Mouse (Mus musculus) lung, postnatal 0 days (tissue): Measurements from ENCODE around the gene Hcfc2.

Experiments used
- CTCF ChIP-seq: IDR thresholded peaks from 2 replicates; pipeline ENCODE4 v1.5.1; 2016; ENCODE audit warnings: antibody characterized with exemption, mild to moderate bottlenecking
- EP300 ChIP-seq: IDR thresholded peaks from 2 replicates; pipeline ENCODE4 v1.6.1; 2016; ENCODE audit warnings: antibody characterized with exemption, mild to moderate bottlenecking, control low read depth

DNA sequence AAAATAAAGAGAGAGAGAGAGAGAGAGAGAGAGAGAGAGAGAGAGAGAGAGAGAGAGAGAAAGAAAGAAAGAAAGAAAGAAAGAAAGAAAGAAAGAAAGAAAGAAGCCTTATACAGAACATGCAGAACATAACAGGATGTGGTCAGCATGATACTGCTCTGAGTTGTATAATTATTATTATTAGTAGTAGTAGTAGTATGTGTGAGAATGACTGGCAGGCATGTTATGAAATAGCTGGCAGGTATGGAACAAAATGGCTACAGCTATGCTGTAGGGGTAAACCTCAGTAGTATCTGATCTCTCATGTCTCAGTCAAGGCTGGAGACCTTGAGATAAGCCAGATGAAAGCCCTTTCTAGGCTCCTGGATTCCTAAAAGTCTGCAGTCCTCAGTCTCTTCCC, 93.2 kb downstream of the Hcfc2 start:
- TF ChIP-seq CTCF (no peak), EP300 (no peak)
